Mouse (Mus musculus) lung, adult 2 months (tissue): Measurements from ENCODE around the gene Crim1. TPM values are rescaled to one million over a fixed set of nuclear protein-coding genes. Genes with fewer than 3 reads are reported as not detected.

Source experiments
- DNase-seq: peaks from one replicate; pipeline ENCODE4 v3.0.0; 2022
- H3K4me1 ChIP-seq: fragments of 200-500 bp; 2 replicates; pipeline ENCODE4 v1.6.1; 2011; ENCODE audit warnings: low read length; ENCODE audit not compliant: control insufficient read depth, insufficient read depth
- H3K4me3 ChIP-seq: fragments of 200-500 bp; replicated peaks from 2 replicates; pipeline ENCODE3; 2011; ENCODE audit warnings: low read depth, mild to moderate bottlenecking, control low read depth, low read length; ENCODE audit errors: extremely low read depth
- CTCF ChIP-seq: fragments of 200-500 bp; IDR thresholded peaks from 2 replicates; pipeline ENCODE4 v1.5.1; 2011; ENCODE audit warnings: mild to moderate bottlenecking, low read length, control low read depth; ENCODE audit not compliant: insufficient read depth
- POLR2A ChIP-seq: fragments of 200-500 bp; IDR thresholded peaks from 2 replicates; pipeline ENCODE4 v1.6.1; 2011; ENCODE audit warnings: low read depth, mild to moderate bottlenecking, control low read depth, low read length, borderline replicate concordance; ENCODE audit errors: extremely low read depth
- WGBS: fragments of 180-500 bp; shearing (Covaris S2); methylation state at CpG from one replicate; pipeline ENCODE4 v1.1.7; 2018; 5-methylcytosine and 5-hydroxymethylcytosine counted together
- polyA plus RNA-seq: library from polyadenylated mRNA; depleted of rRNA; stranded (reverse); fragments of >200 nt; gene quantifications from 2 replicates; pipeline ENCODE4 v1.2.3, GENCODE M21; 2012

Gene Crim1
- polyA plus RNA-seq, 1 experiment = 119 TPM

- Histone ChIP-seq H3K4me1 (no peaks in the 10 kb centered on the region), H3K4me3 (no peak overlapping the region)
- TF ChIP-seq CTCF = no peak
- TF ChIP-seq POLR2A = no peak
- 72% methylated on average over 5 of the region's 5 CpGs for WGBS
- no peak for DNase-seq
Observed at GRCm38 (mm10) chr17:78313612-78314011, 113.6 kb downstream of the Crim1 start.

GRCm38 (mm10) chr17:78315659-78316058, 115.6 kb downstream of the Crim1 start:
- 92% methylated on average over 11 of the region's 11 CpGs for whole genome bisulfite sequencing

GRCm38 (mm10) chr17:78317381-78317780, 117.3 kb downstream of the Crim1 start:
- no peak for TF ChIP-seq CTCF
- Histone ChIP-seq H3K4me3 (no peak overlapping the region), H3K4me1 (no peaks in the 10 kb centered on the region; the same call in 1 of the 2 replicates)
- DNase-seq = no peak
- 84% methylated on average over 5 of the region's 5 CpGs for WGBS

More at GRCm38 (mm10) chr17:78315659-78316058, 115.6 kb downstream of the Crim1 start:
- DNase-seq = no peak
- no peaks in the 10 kb centered on the region for H3K4me1 ChIP-seq
- no peak for TF ChIP-seq POLR2A
- TF ChIP-seq CTCF = no peak
- no peak overlapping the region for H3K4me3 ChIP-seq

- TF ChIP-seq POLR2A (no peak), CTCF (no peak)
- WGBS = 63% methylated on average over 3 of the region's 3 CpGs
- no peak overlapping the region for H3K4me3 ChIP-seq
- peaks cover 3% of the 10 kb centered on the region for H3K4me1 ChIP-seq
- DNase-seq = no peak
Observed at GRCm38 (mm10) chr17:78318810-78319209, 118.8 kb downstream of the Crim1 start.

GRCm38 (mm10) chr17:78321216-78321835, 121.3 kb downstream of the Crim1 start:
- no peak for TF ChIP-seq POLR2A
- no peak for TF ChIP-seq CTCF
- H3K4me1 ChIP-seq = peaks cover 6% of the 10 kb centered on the region
- WGBS = 72% methylated on average over 11 of the region's 11 CpGs
- no peak overlapping the region for H3K4me3 ChIP-seq
- DNase-seq = no peak

GRCm38 (mm10) chr17:78322369-78323335, 122.6 kb downstream of the Crim1 start:
- no peak for TF ChIP-seq POLR2A
- TF ChIP-seq CTCF = no peak
- WGBS = 30% methylated on average over 18 of the region's 18 CpGs
- peaks cover 9% of the 10 kb centered on the region for H3K4me1 ChIP-seq
- no peak for DNase-seq
- no peak overlapping the region for H3K4me3 ChIP-seq

- H3K4me3 ChIP-seq = no peak overlapping the region
- TF ChIP-seq POLR2A = no peak
- H3K4me1 ChIP-seq = peaks cover 9% of the 10 kb centered on the region
- DNase-seq = no peak
- WGBS = 82% methylated on average over 7 of the region's 7 CpGs
Observed at GRCm38 (mm10) chr17:78325761-78326332, 125.8 kb downstream of the Crim1 start.

GRCm38 (mm10) chr17:78326381-78326780, 126.3 kb downstream of the Crim1 start:
- no peak for TF ChIP-seq CTCF
- TF ChIP-seq POLR2A = no peak
- H3K4me1 ChIP-seq = peaks cover 9% of the 10 kb centered on the region
- H3K4me3 ChIP-seq = no peak overlapping the region
- WGBS = 38% methylated on average over 2 of the region's 2 CpGs
- DNase-seq = no peak

GRCm38 (mm10) chr17:78327187-78327586, 127.1 kb downstream of the Crim1 start:
- TF ChIP-seq POLR2A (no peak), CTCF (no peak)
- no peak overlapping the region for H3K4me3 ChIP-seq
- H3K4me1 ChIP-seq = peaks cover 9% of the 10 kb centered on the region
- DNase-seq = no peak
- 32% methylated on average over 4 of the region's 4 CpGs for WGBS
